Mouse (Mus musculus): ENCODE results near the gene Mark3. TPM values are rescaled to one million over a fixed set of nuclear protein-coding genes. Genes with fewer than 3 reads are reported as not detected.

Gene Mark3
- total and polyA plus RNA-seq, 3 experiments = 43.9 to 71.6 TPM; not detected in 1

DNA sequence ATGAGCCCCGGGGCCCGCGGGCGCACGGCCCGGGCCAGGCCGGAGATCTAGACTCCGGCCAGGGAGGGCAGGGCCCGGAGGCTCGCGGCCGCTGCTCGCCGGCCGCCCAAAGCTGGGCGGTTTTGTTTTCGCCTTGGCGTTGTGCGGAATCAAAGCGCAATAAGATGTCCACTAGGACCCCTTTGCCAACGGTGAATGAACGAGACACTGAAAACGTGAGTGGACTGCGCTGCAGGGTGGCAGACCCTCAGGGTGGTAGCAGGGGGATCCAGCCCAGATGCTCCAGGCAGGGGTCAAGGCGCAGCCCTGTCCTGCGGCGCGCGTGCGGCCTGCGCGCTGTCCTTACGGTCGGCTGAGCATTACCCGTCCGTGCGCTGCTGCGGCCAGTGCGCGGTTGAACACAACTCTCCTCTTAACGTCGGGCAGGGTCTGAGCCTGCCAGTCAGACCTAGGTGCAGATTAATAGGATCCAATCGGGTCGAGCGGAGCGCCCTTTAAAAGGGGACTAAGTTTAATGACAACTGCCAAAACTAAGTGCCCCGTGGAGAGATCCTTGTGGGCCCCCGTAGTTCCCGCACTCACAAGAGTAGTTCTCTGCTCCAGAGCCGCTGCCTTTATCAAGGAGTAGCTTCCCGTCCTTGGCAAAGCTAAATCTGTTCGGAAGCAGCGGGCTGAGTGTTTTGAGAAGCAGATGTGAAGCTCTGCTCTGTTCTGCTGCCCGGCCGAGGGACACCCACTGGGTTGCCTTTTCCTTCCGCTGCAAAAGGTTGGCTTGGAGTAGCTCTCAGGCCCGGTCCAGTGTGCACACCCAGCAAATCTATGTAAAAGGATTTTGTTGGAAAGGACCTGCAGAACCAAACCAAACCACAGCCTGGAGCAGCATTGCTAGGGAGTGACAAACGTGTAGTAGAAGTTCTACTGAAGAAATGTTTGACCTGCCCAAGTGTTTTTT lies 840 bp downstream of the Mark3 start:
- Histone ChIP-seq H3K9ac (ENCODE audit: control insufficient read depth, low read depth, low read length, poor library complexity, severe bottlenecking) (peak overlapping the region; percentile 98), H3K4me1 (ENCODE audit: control insufficient read depth in 1 of 2, insufficient read depth in 2 of 2, low read length in 2 of 2) (peaks cover 7 to 8% of the 10 kb centered on the region in 2 experiments; a peak in 3 of 4 replicates), H3K9me3 (replicated peaks; ENCODE audit: insufficient read depth, low read length) (no peaks in the 10 kb centered on the region), H3K36me3 (ENCODE audit: control insufficient read depth in 1 of 2, insufficient read depth in 2 of 2, low read length in 2 of 2) (peaks cover 0 to 12% of the 10 kb centered on the region in 2 experiments; a peak in 2 of 4 replicates), H3K27me3 (ENCODE audit: control insufficient read depth in 1 of 2, insufficient read depth in 2 of 2, low read length in 2 of 2) (no peaks in the 10 kb centered on the region), H3K27ac (ENCODE audit: control insufficient read depth, low read depth, low read length) (peak overlapping the region; percentile 60), H3K4me3 (ENCODE audit: control insufficient read depth in 1 of 2, insufficient read depth in 1 of 2, low read depth in 2 of 2, low read length in 2 of 2) (peak overlapping the region; percentile 84 to 87), H3K79me2 (ENCODE audit: control insufficient read depth, insufficient read depth, low read length, poor library complexity) (peaks cover 41% of the 10 kb centered on the region)
- DNase-seq (ENCODE audit: low read depth, low spot score) = peak; percentile 78
- TF ChIP-seq MAFK (IDR thresholded peaks at IDR 0.05; ENCODE audit: borderline replicate concordance, low read depth, low read length) (no peak), SIN3A (IDR thresholded peaks at IDR 0.05; ENCODE audit: low read length) (peak; percentile 83; the same call in 1 of the 2 replicates), E2F4 (IDR thresholded peaks at IDR 0.05; ENCODE audit: borderline replicate concordance, low read depth, low read length) (no peak), BHLHE40 (IDR thresholded peaks at IDR 0.05; ENCODE audit: borderline replicate concordance, low read depth, low read length) (no peak), MAX (IDR thresholded peaks at IDR 0.05; ENCODE audit: low read length) (no peak; the same call in 1 of the 2 replicates), POLR2A (IDR thresholded peaks at IDR 0.05; ENCODE audit: control insufficient read depth in 1 of 2, insufficient read depth in 1 of 2, low read depth in 1 of 2, low read length in 2 of 2, poor library complexity in 1 of 2) (0 out of 4 replicates have a peak, but pooled peaks of 1 of the 2 experiments have one; percentile 44), ELF1 (IDR thresholded peaks at IDR 0.05; ENCODE audit: low read depth, low read length) (0 out of 2 replicates have a peak, but pooled peaks have one; percentile 25), GATA1 (IDR thresholded peaks at IDR 0.05; ENCODE audit: low read depth, low read length) (0 out of 2 replicates have a peak, but pooled peaks have one; percentile 18), POLR2AphosphoS2 (IDR thresholded peaks at IDR 0.05; ENCODE audit: low read length) (0 out of 2 replicates have a peak, but pooled peaks have one; percentile 4), CHD1 (IDR thresholded peaks at IDR 0.05; ENCODE audit: low read depth, low read length) (no peak), POLR2AphosphoS5 (IDR thresholded peaks at IDR 0.05; ENCODE audit: borderline replicate concordance, low read depth, low read length) (no peak), ZMIZ1 (IDR thresholded peaks at IDR 0.05; ENCODE audit: low read depth, low read length) (no peak), ETS1 (IDR thresholded peaks at IDR 0.05; ENCODE audit: low read depth, low read length) (no peak), MYC (IDR thresholded peaks at IDR 0.05; ENCODE audit: low read depth, low read length) (0 out of 2 replicates have a peak, but pooled peaks have one; percentile 61), EP300 (IDR thresholded peaks at IDR 0.05; ENCODE audit: low read depth in 1 of 2, low read length in 2 of 2) (0 out of 4 replicates have a peak, but pooled peaks of 1 of the 2 experiments have one; percentile 10), ZC3H11A (IDR thresholded peaks at IDR 0.05; ENCODE audit: low read depth, low read length) (no peak), MXI1 (IDR thresholded peaks at IDR 0.05; ENCODE audit: low read depth, low read length) (peak; percentile 69), JUND (IDR thresholded peaks at IDR 0.05; ENCODE audit: low read depth, low read length) (no peak), USF1 (IDR thresholded peaks at IDR 0.05; ENCODE audit: low read depth, low read length) (no peak), MYB (IDR thresholded peaks at IDR 0.05; ENCODE audit: low read depth, low read length) (no peak), CHD2 (IDR thresholded peaks at IDR 0.05; ENCODE audit: low read length) (no peak), USF2 (IDR thresholded peaks at IDR 0.05; ENCODE audit: borderline replicate concordance in 1 of 2, insufficient read depth in 1 of 2, low read depth in 1 of 2, low read length in 2 of 2) (no peak), HCFC1 (IDR thresholded peaks at IDR 0.05; ENCODE audit: low read depth, low read length) (peak; percentile 73), NRF1 (IDR thresholded peaks at IDR 0.05; ENCODE audit: insufficient read depth, low read depth, low read length, poor library complexity, severe bottlenecking) (peak; percentile 57), TAL1 (IDR thresholded peaks at IDR 0.05; ENCODE audit: low read length) (no peak), TBP (IDR thresholded peaks at IDR 0.05; ENCODE audit: low read depth, low read length) (no peak), RCOR1 (IDR thresholded peaks at IDR 0.05; ENCODE audit: low read depth, low read length) (no peak), MAZ (IDR thresholded peaks at IDR 0.05; ENCODE audit: low read depth, low read length) (no peak)
